Mouse (Mus musculus) heart, embryonic 16.5 days (tissue): ENCODE measurements around the gene 2310034G01Rik. TPM values are rescaled to one million over a fixed set of nuclear protein-coding genes. Genes with fewer than 3 reads are reported as not detected.

Experiments used
- ATAC-seq: fragments of 200-750 bp; cut with Nextera tagmentation; replicated peaks from 2 replicates; pipeline ENCODE4 v1.8.0; 2017; ENCODE audit warnings: moderate number of reproducible peaks; ENCODE audit not compliant: insufficient read depth, low FRiP score; ENCODE audit errors: extremely low read depth
- H3K27ac ChIP-seq: fragments of 300-500 bp; sonication (generic); 2 replicates; pipeline ENCODE4 v1.5.1; 2014; ENCODE audit warnings: mild to moderate bottlenecking, low read length, control low read depth, moderate library complexity
- H3K27me3 ChIP-seq: fragments of 300-500 bp; sonication (generic); 2 replicates; pipeline ENCODE4 v1.6.1; 2014; ENCODE audit warnings: low read length, mixed read lengths; ENCODE audit not compliant: control insufficient read depth, insufficient read depth
- H3K36me3 ChIP-seq: fragments of 300-500 bp; sonication (generic); 2 replicates; pipeline ENCODE4 v1.6.1; 2014; ENCODE audit not compliant: control insufficient read depth, insufficient read depth
- H3K4me1 ChIP-seq: fragments of 300-500 bp; sonication (generic); 2 replicates; pipeline ENCODE4 v1.6.1; 2014; ENCODE audit warnings: low read length, mixed read lengths; ENCODE audit not compliant: control insufficient read depth, insufficient read depth
- H3K4me2 ChIP-seq: fragments of 300-500 bp; sonication (generic); 2 replicates; pipeline ENCODE4 v1.6.1; 2014; ENCODE audit warnings: low read depth, mild to moderate bottlenecking, control low read depth, low read length
- H3K4me3 ChIP-seq: fragments of 300-500 bp; sonication (generic); 2 replicates; pipeline ENCODE4 v1.5.1; 2014; ENCODE audit warnings: mild to moderate bottlenecking, control low read depth, low read length
- H3K9ac ChIP-seq: fragments of 300-500 bp; sonication (generic); 2 replicates; pipeline ENCODE4 v1.6.1; 2014; ENCODE audit warnings: low read length, control low read depth
- H3K9me3 ChIP-seq: fragments of 300-500 bp; sonication (generic); replicated peaks from 2 replicates; pipeline ENCODE4 v1.6.1; 2016; ENCODE audit warnings: low read length; ENCODE audit not compliant: control insufficient read depth
- WGBS: fragments of 180-500 bp; shearing (Covaris S2); extraction: QIAGEN DNeasy Blood & Tissue Kit; methylation state at CpG from one replicate; pipeline ENCODE4 v1.1.7; 2014; 5-methylcytosine and 5-hydroxymethylcytosine counted together
- polyA plus RNA-seq: library from polyadenylated mRNA; unstranded; fragments of >200 nt; fragmentation: Nextera tagmentation; extraction: Ambion mirVana; gene quantifications from 2 replicates; pipeline ENCODE4 v1.2.1, GENCODE M21; 2015

Gene 2310034G01Rik
- polyA plus RNA-seq, 1 experiment from 2014 or later: 1.1 TPM

- no peak overlapping the region for H3K4me3 ChIP-seq
- H3K27ac ChIP-seq: no peak overlapping the region
- no peak overlapping the region for H3K9ac ChIP-seq
- no peak for ATAC-seq
- peaks cover 5% of the 10 kb centered on the region for H3K27me3 ChIP-seq
- peaks cover 12% of the 10 kb centered on the region; the same call in 1 of the 2 replicates for H3K36me3 ChIP-seq
- WGBS: 79% methylated on average over 3 of the region's 3 CpGs
- no peaks in the 10 kb centered on the region for H3K9me3 ChIP-seq
- no peak overlapping the region for H3K4me2 ChIP-seq
- H3K4me1 ChIP-seq: peaks cover 13% of the 10 kb centered on the region
Measured at GRCm38 (mm10) chr19:46331936-46332335, 18.2 kb downstream of the 2310034G01Rik start.

- H3K27ac ChIP-seq: no peak overlapping the region
- H3K4me3 ChIP-seq: no peak overlapping the region
- no peak overlapping the region for H3K4me2 ChIP-seq
- WGBS: 91% methylated on average over 14 of the region's 14 CpGs
- H3K9me3 ChIP-seq: no peaks in the 10 kb centered on the region
- no peak overlapping the region for H3K9ac ChIP-seq
- H3K27me3 ChIP-seq: peaks cover 11% of the 10 kb centered on the region
- peaks cover 12% of the 10 kb centered on the region; the same call in 1 of the 2 replicates for H3K36me3 ChIP-seq
- peaks cover 15% of the 10 kb centered on the region for H3K4me1 ChIP-seq
- ATAC-seq: no peak
Measured at GRCm38 (mm10) chr19:46331326-46331725, 18.8 kb downstream of the 2310034G01Rik start.

- no peak overlapping the region for H3K4me3 ChIP-seq
- no peak for ATAC-seq
- no peak overlapping the region for H3K27ac ChIP-seq
- H3K36me3 ChIP-seq: peaks cover 12% of the 10 kb centered on the region; the same call in 1 of the 2 replicates
- H3K4me2 ChIP-seq: no peak overlapping the region
- no peak overlapping the region for H3K9ac ChIP-seq
- no peaks in the 10 kb centered on the region for H3K9me3 ChIP-seq
- peaks cover 17% of the 10 kb centered on the region for H3K27me3 ChIP-seq
- peaks cover 15% of the 10 kb centered on the region for H3K4me1 ChIP-seq
- 91% methylated on average over 12 of the region's 12 CpGs for WGBS
Measured at GRCm38 (mm10) chr19:46330696-46331095, 19.4 kb downstream of the 2310034G01Rik start.

- WGBS: 6% methylated on average over 16 of the region's 16 CpGs
- 0 out of 2 replicates have a peak, but pooled peaks have one; percentile 16 for ATAC-seq
- peak overlapping the region; percentile 75; the same call in 1 of the 2 replicates for H3K4me2 ChIP-seq
- peaks cover 25% of the 10 kb centered on the region for H3K27me3 ChIP-seq
- H3K9ac ChIP-seq: no peak overlapping the region
- peaks cover 15% of the 10 kb centered on the region for H3K4me1 ChIP-seq
- no peaks in the 10 kb centered on the region for H3K9me3 ChIP-seq
- H3K4me3 ChIP-seq: no peak overlapping the region
- H3K27ac ChIP-seq: no peak overlapping the region
- H3K36me3 ChIP-seq: peaks cover 12% of the 10 kb centered on the region; the same call in 1 of the 2 replicates
Measured at GRCm38 (mm10) chr19:46329951-46330350, 20.2 kb downstream of the 2310034G01Rik start.

GRCm38 (mm10) chr19:46329031-46329641, 21.0 kb downstream of the 2310034G01Rik start:
- Histone ChIP-seq H3K27ac (no peak overlapping the region), H3K9me3 (no peaks in the 10 kb centered on the region), H3K9ac (peak overlapping the region; percentile 83), H3K4me1 (peaks cover 15% of the 10 kb centered on the region), H3K4me2 (peak overlapping the region; percentile 75), H3K4me3 (peak overlapping the region; percentile 78), H3K36me3 (peaks cover 12% of the 10 kb centered on the region; the same call in 1 of the 2 replicates), H3K27me3 (peaks cover 33% of the 10 kb centered on the region)
- peak; percentile 4; the same call in 1 of the 2 replicates for ATAC-seq
- WGBS: 2% methylated on average over 54 of the region's 54 CpGs

GRCm38 (mm10) chr19:46328081-46329030, 21.7 kb downstream of the 2310034G01Rik start, which contains the start of gene Fbxl15:
Gene Fbxl15 (plus strand): TSS chr19:46328184.
- Histone ChIP-seq H3K27ac (peak within 1 kb of the TSS; percentile 91), H3K4me2 (peak within 1 kb of the TSS; percentile 75), H3K27me3 (peaks cover 41% of the 10 kb centered on the region), H3K9ac (peak within 1 kb of the TSS; percentile 83), H3K9me3 (no peaks in the 10 kb centered on the region), H3K36me3 (peaks cover 12% of the 10 kb centered on the region; the same call in 1 of the 2 replicates), H3K4me3 (peak within 1 kb of the TSS; percentile 78), H3K4me1 (peaks cover 15% of the 10 kb centered on the region)
- under 1% methylated on average over 81 of the region's 81 CpGs for WGBS
- peak; percentile 88 for ATAC-seq

- H3K9ac ChIP-seq: peak overlapping the region; percentile 83
- H3K27me3 ChIP-seq: peaks cover 48% of the 10 kb centered on the region
Measured at GRCm38 (mm10) chr19:46327531-46328064, 22.5 kb downstream of the 2310034G01Rik start.

GRCm38 (mm10) chr19:46326756-46327305, 23.3 kb downstream of the 2310034G01Rik start, which contains the start of gene Psd:
Gene Psd (minus strand): TSS chr19:46327156.
- Histone ChIP-seq H3K4me2 (peak within 1 kb of the TSS; percentile 75), H3K9ac (peak within 1 kb of the TSS; percentile 83), H3K4me3 (peak within 1 kb of the TSS; percentile 78), H3K27me3 (peaks cover 52% of the 10 kb centered on the region), H3K4me1 (peaks cover 15% of the 10 kb centered on the region), H3K9me3 (no peaks in the 10 kb centered on the region), H3K27ac (peak within 1 kb of the TSS; percentile 91), H3K36me3 (peaks cover 10% of the 10 kb centered on the region; the same call in 1 of the 2 replicates)
- 1% methylated on average over 35 of the region's 35 CpGs for WGBS
- no peak for ATAC-seq

More at GRCm38 (mm10) chr19:46327531-46328064, 22.5 kb downstream of the 2310034G01Rik start:
- H3K9me3 ChIP-seq: no peaks in the 10 kb centered on the region
- peak overlapping the region; percentile 75 for H3K4me2 ChIP-seq
- no peak overlapping the region; the same call in 1 of the 2 replicates for H3K27ac ChIP-seq
- peaks cover 12% of the 10 kb centered on the region; the same call in 1 of the 2 replicates for H3K36me3 ChIP-seq
- H3K4me1 ChIP-seq: peaks cover 15% of the 10 kb centered on the region
- H3K4me3 ChIP-seq: peak overlapping the region; percentile 78
- no peak for ATAC-seq
- 25% methylated on average over 14 of the region's 14 CpGs for WGBS
